Mouse (Mus musculus): ENCODE results near the gene Akap6. TPM values are rescaled to one million over a fixed set of nuclear protein-coding genes. Genes with fewer than 3 reads are reported as not detected.

The Akap6 gene
- polyA plus RNA-seq, 1 experiment, result 6.6 TPM

- TF ChIP-seq SRF (IDR thresholded peaks at IDR 0.05; ENCODE audit: control insufficient read depth, insufficient read length, low read depth) (no peak), POLR2A (IDR thresholded peaks at IDR 0.05; ENCODE audit: insufficient read length, low read depth) (no peak)
- no peak overlapping the region for H3K4me3 ChIP-seq
- H3K79me2 ChIP-seq (ENCODE audit: control insufficient read depth, insufficient read depth), result no peaks in the 10 kb centered on the region
- no peak overlapping the region for H3ac ChIP-seq (ENCODE audit: control insufficient read depth, insufficient read length)
- peak overlapping the region; percentile 63 for H3K4me2 ChIP-seq (ENCODE audit: low read depth)
- no peaks in the 10 kb centered on the region for H3K36me3 ChIP-seq (ENCODE audit: control insufficient read depth, insufficient read depth)
- no peaks in the 10 kb centered on the region for H3K27me3 ChIP-seq (ENCODE audit: control insufficient read depth, insufficient read depth, insufficient read length)
These were observed 27.2 kb upstream of the Akap6 start for GRCm38 (mm10) chr12:52671943-52672342.

- Histone ChIP-seq H3K4me3 (no peak overlapping the region), H3K4me2 (ENCODE audit: low read depth) (no peak overlapping the region), H3K27me3 (ENCODE audit: control insufficient read depth, insufficient read depth, insufficient read length) (no peaks in the 10 kb centered on the region), H3K79me2 (ENCODE audit: control insufficient read depth, insufficient read depth) (no peaks in the 10 kb centered on the region), H3ac (ENCODE audit: control insufficient read depth, insufficient read length) (no peak overlapping the region), H3K36me3 (ENCODE audit: control insufficient read depth, insufficient read depth) (no peaks in the 10 kb centered on the region)
- no peak for TF ChIP-seq USF1 (IDR thresholded peaks at IDR 0.05; ENCODE audit: low read depth)
- TF ChIP-seq MYOG (IDR thresholded peaks at IDR 0.05; ENCODE audit: control insufficient read depth in 1 of 3, insufficient read depth in 1 of 3, insufficient read length in 2 of 3, low read depth in 2 of 3), result no peak
- TF ChIP-seq MAX (IDR thresholded peaks at IDR 0.05; ENCODE audit: low read depth), result no peak
- TF ChIP-seq CEBPB (IDR thresholded peaks at IDR 0.05; ENCODE audit: insufficient read depth, poor library complexity, severe bottlenecking), result no peak
- TF ChIP-seq MYOD1 (IDR thresholded peaks at IDR 0.05; ENCODE audit: control insufficient read depth in 1 of 3, insufficient read length in 2 of 3, low read depth in 2 of 3), result no peak
These were observed 25.7 kb upstream of the Akap6 start for GRCm38 (mm10) chr12:52673361-52673960.

- Histone ChIP-seq H3K27me3 (ENCODE audit: control insufficient read depth, insufficient read depth, insufficient read length) (no peaks in the 10 kb centered on the region), H3K36me3 (ENCODE audit: control insufficient read depth, insufficient read depth) (no peaks in the 10 kb centered on the region), H3K4me3 (no peak overlapping the region), H3ac (ENCODE audit: control insufficient read depth, insufficient read length) (no peak overlapping the region), H3K79me2 (ENCODE audit: control insufficient read depth, insufficient read depth) (no peaks in the 10 kb centered on the region), H3K4me2 (ENCODE audit: low read depth) (no peak overlapping the region)
- TF ChIP-seq POLR2AphosphoS2 (IDR thresholded peaks at IDR 0.05; ENCODE audit: insufficient read length, low read depth) (no peak), MYOG (IDR thresholded peaks at IDR 0.05; ENCODE audit: control insufficient read depth in 1 of 3, insufficient read depth in 1 of 3, insufficient read length in 2 of 3, low read depth in 2 of 3) (peak in 1 of 3 experiments; percentile 33), CEBPB (IDR thresholded peaks at IDR 0.05; ENCODE audit: insufficient read depth, poor library complexity, severe bottlenecking) (0 out of 2 replicates have a peak, but pooled peaks have one; percentile 29), MYOD1 (IDR thresholded peaks at IDR 0.05; ENCODE audit: control insufficient read depth in 1 of 3, insufficient read length in 2 of 3, low read depth in 2 of 3) (peak in 1 of 3 experiments; percentile 29)
These were observed 24.2 kb upstream of the Akap6 start for GRCm38 (mm10) chr12:52675010-52675409.

- no peak for TF ChIP-seq MYOD1 (IDR thresholded peaks at IDR 0.05; ENCODE audit: control insufficient read depth in 1 of 3, insufficient read length in 2 of 3, low read depth in 2 of 3)
- no peak for TF ChIP-seq SRF (IDR thresholded peaks at IDR 0.05; ENCODE audit: control insufficient read depth, insufficient read length, low read depth)
- TF ChIP-seq USF1 (IDR thresholded peaks at IDR 0.05; ENCODE audit: low read depth), result no peak
- TF ChIP-seq MAX (IDR thresholded peaks at IDR 0.05; ENCODE audit: low read depth), result no peak
- H3K79me2 ChIP-seq (ENCODE audit: control insufficient read depth, insufficient read depth), result no peaks in the 10 kb centered on the region
- H3K4me2 ChIP-seq (ENCODE audit: low read depth), result no peak overlapping the region
- no peaks in the 10 kb centered on the region for H3K36me3 ChIP-seq (ENCODE audit: control insufficient read depth, insufficient read depth)
- no peak overlapping the region for H3K4me3 ChIP-seq
- no peaks in the 10 kb centered on the region for H3K27me3 ChIP-seq (ENCODE audit: control insufficient read depth, insufficient read depth, insufficient read length)
- H3ac ChIP-seq (ENCODE audit: control insufficient read depth, insufficient read length), result no peak overlapping the region
These were observed 11.8 kb upstream of the Akap6 start for GRCm38 (mm10) chr12:52687355-52687754.

GRCm38 (mm10) chr12:52688712-52689111, 10.5 kb upstream of the Akap6 start:
- no peak overlapping the region for H3K4me2 ChIP-seq (ENCODE audit: low read depth)

GRCm38 (mm10) chr12:52691552-52691951, 7.6 kb upstream of the Akap6 start:
- H3K36me3 ChIP-seq (ENCODE audit: control insufficient read depth, insufficient read depth), result no peaks in the 10 kb centered on the region
- no peaks in the 10 kb centered on the region for H3K79me2 ChIP-seq (ENCODE audit: control insufficient read depth, insufficient read depth)
- 0 out of 2 replicates have a peak, but pooled peaks have one; percentile 12 for TF ChIP-seq CEBPB (IDR thresholded peaks at IDR 0.05; ENCODE audit: insufficient read depth, poor library complexity, severe bottlenecking)
- no peak for TF ChIP-seq USF1 (IDR thresholded peaks at IDR 0.05; ENCODE audit: low read depth)
- no peaks in the 10 kb centered on the region for H3K27me3 ChIP-seq (ENCODE audit: control insufficient read depth, insufficient read depth, insufficient read length)
- H3K4me3 ChIP-seq, result no peak overlapping the region
- peak overlapping the region; percentile 40 for H3K4me2 ChIP-seq (ENCODE audit: low read depth)
- H3ac ChIP-seq (ENCODE audit: control insufficient read depth, insufficient read length), result no peak overlapping the region

More at GRCm38 (mm10) chr12:52688712-52689111, 10.5 kb upstream of the Akap6 start:
- no peaks in the 10 kb centered on the region for H3K27me3 ChIP-seq (ENCODE audit: control insufficient read depth, insufficient read depth, insufficient read length)
- H3K79me2 ChIP-seq (ENCODE audit: control insufficient read depth, insufficient read depth), result no peaks in the 10 kb centered on the region
- H3ac ChIP-seq (ENCODE audit: control insufficient read depth, insufficient read length), result no peak overlapping the region
- no peak for TF ChIP-seq MYOD1 (IDR thresholded peaks at IDR 0.05; ENCODE audit: control insufficient read depth in 1 of 3, insufficient read length in 2 of 3, low read depth in 2 of 3)
- no peak for TF ChIP-seq MAX (IDR thresholded peaks at IDR 0.05; ENCODE audit: low read depth)
- no peak for TF ChIP-seq USF1 (IDR thresholded peaks at IDR 0.05; ENCODE audit: low read depth)
- TF ChIP-seq POLR2AphosphoS2 (IDR thresholded peaks at IDR 0.05; ENCODE audit: insufficient read length, low read depth), result no peak
- TF ChIP-seq E2F4 (IDR thresholded peaks at IDR 0.05; ENCODE audit: insufficient read depth), result no peak
- TF ChIP-seq TCF12 (IDR thresholded peaks at IDR 0.05; ENCODE audit: insufficient read depth, poor library complexity, severe bottlenecking), result no peak
- H3K4me3 ChIP-seq, result no peak overlapping the region
- no peaks in the 10 kb centered on the region for H3K36me3 ChIP-seq (ENCODE audit: control insufficient read depth, insufficient read depth)

All from myocyte (in vitro differentiated cells).